Mouse (Mus musculus): ENCODE measurements around the gene Vps37d.

- TF ChIP-seq ZC3H11A (IDR thresholded peaks at IDR 0.05; ENCODE audit: borderline replicate concordance, low read depth, low read length) = no peak
- TF ChIP-seq ZNF384 (IDR thresholded peaks at IDR 0.05; ENCODE audit: low read depth, low read length) = no peak
- no peak for TF ChIP-seq HCFC1 (IDR thresholded peaks at IDR 0.05; ENCODE audit: borderline replicate concordance, insufficient read depth, low read length)
- TF ChIP-seq CHD2 (IDR thresholded peaks at IDR 0.05; ENCODE audit: low read depth, low read length) = no peak
- no peak for TF ChIP-seq MAFK (IDR thresholded peaks at IDR 0.05; ENCODE audit: insufficient read depth, low read depth, low read length)
Observed at GRCm38 (mm10) chr5:135075655-135076054, 2.4 kb downstream of the Vps37d start.
